Mouse (Mus musculus) liver, adult 2 months (tissue): ENCODE results near the gene Kcne1l. TPM values are rescaled to one million over a fixed set of nuclear protein-coding genes. Genes with fewer than 3 reads are reported as not detected.

Experiments
- DNase-seq: peaks from one replicate; pipeline ENCODE4 v3.0.0-alpha.2; 2011; ENCODE audit warnings: low read depth, low spot score; ENCODE audit errors: extremely low read depth
- H3K27ac ChIP-seq: fragments of 200-500 bp; replicated peaks from 2 replicates; pipeline ENCODE4 v1.5.1; 2012; ENCODE audit warnings: low read depth, mild to moderate bottlenecking, control low read depth, inconsistent platforms, low read length; ENCODE audit not compliant: insufficient read depth
- H3K27me3 ChIP-seq: fragments of 200-500 bp; 2 replicates; pipeline ENCODE4 v1.6.1; 2012; ENCODE audit warnings: mild to moderate bottlenecking, moderate library complexity, low read length, inconsistent platforms; ENCODE audit not compliant: control insufficient read depth, insufficient read depth
- H3K36me3 ChIP-seq: fragments of 200-500 bp; 2 replicates; pipeline ENCODE4 v1.6.1; 2012; ENCODE audit warnings: low read length, inconsistent platforms; ENCODE audit not compliant: control insufficient read depth, insufficient read depth
- H3K4me1 ChIP-seq: fragments of 200-500 bp; 2 replicates; pipeline ENCODE4 v1.6.1; 2011; ENCODE audit warnings: low read length; ENCODE audit not compliant: control insufficient read depth, insufficient read depth
- H3K4me3 ChIP-seq: fragments of 200-500 bp; 2 replicates; pipeline ENCODE4 v1.5.1; 2011; ENCODE audit warnings: low read depth, mild to moderate bottlenecking, control low read depth, low read length, moderate library complexity; ENCODE audit not compliant: insufficient read depth
- H3K79me2 ChIP-seq: fragments of 200-500 bp; 2 replicates; pipeline ENCODE4 v1.6.1; 2012; ENCODE audit warnings: inconsistent platforms, mild to moderate bottlenecking, low read length, moderate library complexity; ENCODE audit not compliant: control insufficient read depth, insufficient read depth
- H3K9ac ChIP-seq: fragments of 200-500 bp; 2 replicates; pipeline ENCODE4 v1.6.1; 2012; ENCODE audit warnings: low read depth, mild to moderate bottlenecking, control low read depth, inconsistent platforms, low read length
- CTCF ChIP-seq: fragments of 200-500 bp; IDR thresholded peaks from 2 replicates; pipeline ENCODE4 v1.5.1; 2011; ENCODE audit warnings: low read depth, low read length, control low read depth
- POLR2A ChIP-seq: fragments of 200-500 bp; IDR thresholded peaks from 2 replicates; pipeline ENCODE4 v1.6.1; 2011; ENCODE audit warnings: low read length, control low read depth; ENCODE audit not compliant: insufficient read depth; ENCODE audit errors: extremely low read depth
- WGBS: fragments of 180-500 bp; shearing (Covaris S2); methylation state at CpG from one replicate; pipeline ENCODE4 v1.1.7; 2018; 5-methylcytosine and 5-hydroxymethylcytosine counted together
- polyA plus RNA-seq: library from polyadenylated mRNA; depleted of rRNA; stranded (reverse); fragments of >200 nt; gene quantifications from 2 replicates; pipeline ENCODE4 v1.2.3, GENCODE M21; 2012; rRNA removed
- total RNA-seq: library from RNA; depleted of rRNA; stranded (reverse); fragments of >200 nt; gene quantifications from 2 replicates; pipeline ENCODE4 v1.2.3, GENCODE M21; 2014; rRNA removed

Gene Kcne1l
- total RNA-seq: not detected in 2 replicates
- polyA plus RNA-seq: 0.11 TPM in 1 of 2 replicates, not detected in the other

GRCm38 (mm10) chrX:142305869-142306581 lies at the start of gene Kcne1l:
Gene Kcne1l, minus strand, starts transcription at chrX:142306294.
- Histone ChIP-seq H3K79me2 (no peaks in the 10 kb centered on the region), H3K9ac (no peak within 1 kb of the TSS), H3K27ac (no peak within 1 kb of the TSS), H3K4me3 (no peak within 1 kb of the TSS), H3K27me3 (peaks cover 4% of the 10 kb centered on the region; the same call in 1 of the 2 replicates), H3K36me3 (no peaks in the 10 kb centered on the region), H3K4me1 (no peaks in the 10 kb centered on the region)
- no peak for DNase-seq
- WGBS: 20% methylated on average over 23 of the region's 33 CpGs
- TF ChIP-seq CTCF: no peak
- TF ChIP-seq POLR2A: no peak

DNA sequence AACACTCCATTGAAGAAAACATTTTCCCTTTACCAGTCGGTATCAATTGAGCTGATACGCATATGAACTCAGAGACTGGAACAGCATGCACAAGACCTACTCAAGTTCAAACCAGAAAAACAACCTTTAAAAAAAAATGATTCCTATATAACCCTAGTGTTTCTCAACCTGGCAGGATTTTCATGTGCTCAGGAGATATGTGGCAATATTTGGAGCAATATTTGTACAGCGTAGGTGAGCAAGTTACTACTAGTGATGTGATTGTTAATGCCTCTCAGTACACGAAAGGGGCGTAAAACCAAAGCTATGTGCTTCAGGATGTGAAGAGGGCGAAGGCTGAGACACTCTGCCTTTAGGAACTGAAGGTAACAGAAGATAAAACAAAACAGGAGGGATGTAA lies 30.1 kb upstream of the Kcne1l start:
- Histone ChIP-seq H3K27me3 (no peaks in the 10 kb centered on the region), H3K4me1 (peaks cover 8% of the 10 kb centered on the region; the same call in 1 of the 2 replicates), H3K36me3 (peaks cover 27% of the 10 kb centered on the region), H3K9ac (no peak overlapping the region), H3K27ac (no peak overlapping the region), H3K79me2 (no peaks in the 10 kb centered on the region), H3K4me3 (no peak overlapping the region)
- 30% methylated on average over 6 of the region's 6 CpGs for WGBS
- DNase-seq: peak; percentile 65
- TF ChIP-seq POLR2A (no peak), CTCF (no peak)

- 16% methylated on average over 5 of the region's 5 CpGs for WGBS
Observed at GRCm38 (mm10) chrX:142335502-142335901, 29.4 kb upstream of the Kcne1l start.

GRCm38 (mm10) chrX:142325760-142326159 lies 19.7 kb upstream of the Kcne1l start:
- DNase-seq: no peak

More at GRCm38 (mm10) chrX:142335502-142335901, 29.4 kb upstream of the Kcne1l start:
- Histone ChIP-seq H3K79me2 (no peaks in the 10 kb centered on the region), H3K4me1 (peaks cover 8% of the 10 kb centered on the region; the same call in 1 of the 2 replicates), H3K27me3 (no peaks in the 10 kb centered on the region), H3K4me3 (no peak overlapping the region), H3K9ac (no peak overlapping the region), H3K36me3 (peaks cover 26% of the 10 kb centered on the region), H3K27ac (no peak overlapping the region)
- DNase-seq: peak; percentile 84
- TF ChIP-seq POLR2A: no peak
- TF ChIP-seq CTCF: no peak

DNA sequence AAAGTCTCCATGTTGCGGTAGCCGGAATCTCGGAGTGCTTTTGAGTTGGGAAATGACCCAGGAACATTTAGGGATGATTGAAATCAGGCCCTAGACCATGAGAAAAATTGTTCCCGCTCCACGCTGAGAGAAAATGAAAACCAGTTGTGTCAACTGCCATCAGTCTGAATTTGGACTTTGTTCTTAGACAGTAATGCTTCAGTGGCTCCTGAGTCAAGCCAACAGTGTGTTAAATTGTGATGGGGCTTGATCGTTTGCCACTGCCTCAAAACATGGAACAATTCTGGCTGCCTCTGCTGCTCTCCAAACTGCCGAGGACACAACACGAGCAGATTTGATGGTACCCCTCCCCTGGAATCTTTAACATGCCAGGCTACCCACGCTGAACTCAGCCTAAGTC lies 10.0 kb upstream of the Kcne1l start:
- TF ChIP-seq POLR2A: no peak
- no peak for TF ChIP-seq CTCF
- peak; percentile 43 for DNase-seq
- no peak overlapping the region for H3K27ac ChIP-seq

More at GRCm38 (mm10) chrX:142325760-142326159, 19.7 kb upstream of the Kcne1l start:
- peaks cover 4% of the 10 kb centered on the region; the same call in 1 of the 2 replicates for H3K36me3 ChIP-seq
- no peaks in the 10 kb centered on the region for H3K4me1 ChIP-seq
- TF ChIP-seq CTCF (no peak), POLR2A (no peak)
- H3K27ac ChIP-seq: no peak overlapping the region
- H3K9ac ChIP-seq: no peak overlapping the region
- 52% methylated on average over 2 of the region's 2 CpGs for WGBS
- no peaks in the 10 kb centered on the region for H3K27me3 ChIP-seq
- no peaks in the 10 kb centered on the region for H3K79me2 ChIP-seq
- no peak overlapping the region for H3K4me3 ChIP-seq

GRCm38 (mm10) chrX:142315270-142315669 lies 9.2 kb upstream of the Kcne1l start:
- no peak for DNase-seq
- Histone ChIP-seq H3K27me3 (no peaks in the 10 kb centered on the region), H3K4me1 (no peaks in the 10 kb centered on the region; the same call in 1 of the 2 replicates), H3K27ac (no peak overlapping the region), H3K9ac (no peak overlapping the region), H3K4me3 (no peak overlapping the region), H3K36me3 (no peaks in the 10 kb centered on the region), H3K79me2 (no peaks in the 10 kb centered on the region)
- WGBS: 79% methylated on average over 8 of the region's 8 CpGs
- TF ChIP-seq CTCF: no peak
- no peak for TF ChIP-seq POLR2A

More for the DNA sequence above, 10.0 kb upstream of the Kcne1l start:
- Histone ChIP-seq H3K9ac (no peak overlapping the region), H3K4me3 (no peak overlapping the region), H3K36me3 (no peaks in the 10 kb centered on the region; the same call in 1 of the 2 replicates), H3K79me2 (no peaks in the 10 kb centered on the region), H3K27me3 (no peaks in the 10 kb centered on the region), H3K4me1 (no peaks in the 10 kb centered on the region; the same call in 1 of the 2 replicates)
- 61% methylated on average over 9 of the region's 9 CpGs for WGBS
